8 mouse cellular contexts compared by ENCODE assay signal in the genomic region with DNA sequence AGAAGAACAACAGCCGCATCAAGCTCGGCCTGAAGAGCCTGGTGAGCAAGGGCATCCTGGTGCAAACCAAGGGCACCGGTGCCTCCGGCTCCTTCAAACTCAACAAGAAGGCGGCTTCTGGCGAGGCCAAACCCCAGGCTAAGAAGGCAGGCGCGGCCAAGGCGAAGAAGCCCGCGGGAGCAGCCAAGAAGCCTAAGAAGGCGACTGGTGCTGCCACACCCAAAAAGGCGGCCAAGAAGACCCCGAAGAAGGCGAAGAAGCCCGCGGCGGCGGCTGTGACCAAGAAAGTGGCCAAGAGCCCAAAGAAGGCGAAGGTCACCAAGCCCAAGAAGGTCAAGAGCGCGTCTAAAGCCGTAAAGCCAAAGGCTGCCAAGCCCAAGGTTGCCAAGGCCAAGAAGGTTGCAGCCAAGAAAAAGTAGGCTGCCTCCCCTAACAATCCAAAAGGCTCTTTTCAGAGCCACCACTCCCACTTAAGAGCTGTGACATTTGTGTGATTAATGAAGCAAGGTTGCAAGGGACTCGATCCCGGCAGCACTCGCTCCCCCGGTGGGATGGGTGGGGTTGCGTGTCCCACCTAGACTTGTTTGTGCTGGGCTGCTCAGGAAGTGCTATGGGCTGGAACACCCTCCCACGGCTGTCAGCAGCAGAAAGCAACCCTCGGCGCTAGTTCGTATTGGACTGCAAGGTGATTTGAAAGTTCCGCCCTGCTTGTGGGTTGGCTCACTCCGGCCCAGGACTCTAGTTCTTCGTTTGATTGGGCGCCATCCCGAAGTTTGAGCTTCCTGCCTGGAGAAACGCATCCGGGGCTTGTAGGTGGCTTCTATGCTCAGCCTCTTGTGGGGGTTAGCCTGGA. TPM values are rescaled to one million over a fixed set of nuclear protein-coding genes. Genes with fewer than 3 reads are reported as not detected.
DNase-seq lines count a peak whose midpoint lies in the region; ATAC-seq and TF ChIP-seq lines count a peak whose summit lies in the region.

No protein-coding gene starts in this region.

- no peaks in the 10 kb centered on the region; the same call in 1 of the 2 replicates for H3K4me1 ChIP-seq in bone marrow, adult 2 months (ENCODE audit: control insufficient read depth, insufficient read depth, low read length)
- peaks cover 13% of the 10 kb centered on the region; the same call in 1 of the 2 replicates for H3K4me1 ChIP-seq in embryonic facial prominence, embryonic 15.5 days
- peaks cover 17% of the 10 kb centered on the region for H3K4me1 ChIP-seq in limb, embryonic 13.5 days
- H3K4me1 ChIP-seq in midbrain, embryonic 15.5 days = peaks cover 22% of the 10 kb centered on the region
- no peaks in the 10 kb centered on the region for H3K4me1 ChIP-seq in spleen, adult 2 months (ENCODE audit: control insufficient read depth, insufficient read depth, insufficient read length)

- no peaks in the 10 kb centered on the region for H3K9me3 ChIP-seq in embryonic facial prominence, embryonic 15.5 days (replicated peaks)
- no peaks in the 10 kb centered on the region for H3K9me3 ChIP-seq in limb, embryonic 13.5 days
- no peaks in the 10 kb centered on the region for H3K9me3 ChIP-seq in midbrain, embryonic 15.5 days

- WGBS in bone marrow, adult 2 months = under 1% methylated on average over 39 of the region's 39 CpGs
- 0% methylated on average over 39 of the region's 39 CpGs for WGBS in embryonic facial prominence, embryonic 15.5 days
- under 1% methylated on average over 39 of the region's 39 CpGs for WGBS in limb, embryonic 13.5 days
- under 1% methylated on average over 39 of the region's 39 CpGs for WGBS in midbrain, embryonic 15.5 days
- under 1% methylated on average over 39 of the region's 39 CpGs for WGBS in spleen, adult 2 months

- H3K27me3 ChIP-seq in embryonic facial prominence, embryonic 15.5 days = no peaks in the 10 kb centered on the region
- no peaks in the 10 kb centered on the region for H3K27me3 ChIP-seq in limb, embryonic 13.5 days
- no peaks in the 10 kb centered on the region for H3K27me3 ChIP-seq in midbrain, embryonic 15.5 days (replicated peaks)
- H3K27me3 ChIP-seq in spleen, adult 2 months (ENCODE audit: control insufficient read depth, insufficient read depth, low read length) = no peaks in the 10 kb centered on the region

- no peak for TF ChIP-seq CTCF in bone marrow, adult 2 months (IDR thresholded peaks at IDR 0.05; ENCODE audit: control insufficient read depth, insufficient read depth, low read length)
- TF ChIP-seq CTCF in spleen, adult 2 months (IDR thresholded peaks at IDR 0.05; ENCODE audit: extremely low read depth, insufficient read depth, insufficient read length, insufficient replicate concordance) = no peak

- peak overlapping the region; percentile 56 for H3K9ac ChIP-seq in embryonic facial prominence, embryonic 15.5 days
- peak overlapping the region; percentile 89 for H3K9ac ChIP-seq in limb, embryonic 13.5 days
- H3K9ac ChIP-seq in midbrain, embryonic 15.5 days = peak overlapping the region; percentile 38

- DNase-seq in 416B (ENCODE audit: low read depth) = peak; percentile 99
- DNase-seq in heart, adult 9 months (ENCODE audit: low spot score in 2 of 2) = peak; percentile 98 to 99
- DNase-seq in kidney, adult 9 months = peak; percentile 99
- DNase-seq in spleen, adult 2 months (ENCODE audit: low read depth in 1 of 2, low spot score in 2 of 2) = peak; percentile 90 to 91

- no peaks in the 10 kb centered on the region for H3K36me3 ChIP-seq in embryonic facial prominence, embryonic 15.5 days
- H3K36me3 ChIP-seq in limb, embryonic 13.5 days = no peaks in the 10 kb centered on the region
- no peaks in the 10 kb centered on the region for H3K36me3 ChIP-seq in midbrain, embryonic 15.5 days (replicated peaks)
- H3K36me3 ChIP-seq in spleen, adult 2 months (ENCODE audit: control insufficient read depth, insufficient read depth, low read length) = no peaks in the 10 kb centered on the region; the same call in 1 of the 2 replicates

- peak; percentile 98 for TF ChIP-seq POLR2A in bone marrow, adult 2 months (IDR thresholded peaks at IDR 0.05; ENCODE audit: borderline replicate concordance, control insufficient read depth, low read depth, low read length)
- TF ChIP-seq POLR2A in spleen, adult 2 months (IDR thresholded peaks at IDR 0.05; ENCODE audit: low read depth, low read length) = peak; percentile 89

- H3K27ac ChIP-seq in bone marrow, adult 2 months (ENCODE audit: control insufficient read depth, insufficient read depth, low read depth, low read length, poor library complexity) = peak overlapping the region; percentile 98
- peak overlapping the region; percentile 98 for H3K27ac ChIP-seq in embryonic facial prominence, embryonic 15.5 days (replicated peaks)
- H3K27ac ChIP-seq in limb, embryonic 13.5 days = peak overlapping the region; percentile 98
- H3K27ac ChIP-seq in midbrain, embryonic 15.5 days = peak overlapping the region; percentile 78
- peak overlapping the region; percentile 98 for H3K27ac ChIP-seq in spleen, adult 2 months (ENCODE audit: insufficient read depth, low read length)

- peak overlapping the region; percentile 96 for H3K4me2 ChIP-seq in embryonic facial prominence, embryonic 15.5 days (replicated peaks)
- peak overlapping the region; percentile 95 for H3K4me2 ChIP-seq in limb, embryonic 13.5 days (replicated peaks)
- H3K4me2 ChIP-seq in midbrain, embryonic 15.5 days = peak overlapping the region; percentile 98

- peak overlapping the region; percentile 67 for H3K4me3 ChIP-seq in bone marrow, adult 2 months (replicated peaks; ENCODE audit: control insufficient read depth, low read depth, low read length)
- peak overlapping the region; percentile 61 for H3K4me3 ChIP-seq in embryonic facial prominence, embryonic 15.5 days (replicated peaks)
- peak overlapping the region; percentile 64 for H3K4me3 ChIP-seq in limb, embryonic 13.5 days
- peak overlapping the region; percentile 51 for H3K4me3 ChIP-seq in midbrain, embryonic 15.5 days
- peak overlapping the region; percentile 67 for H3K4me3 ChIP-seq in spleen, adult 2 months (ENCODE audit: extremely low read depth, insufficient read depth, insufficient read length)

- ATAC-seq in embryonic facial prominence, embryonic 15.5 days (ENCODE audit: insufficient number of reproducible peaks, low FRiP score, low TSS enrichment, low read depth) = peak; percentile 90
- peak; percentile 92 for ATAC-seq in limb, embryonic 13.5 days (ENCODE audit: low FRiP score, low read depth)
- ATAC-seq in midbrain, embryonic 15.5 days (replicated peaks) = peak; percentile 91

RNA-seq across cellular contexts. Expression of a gene that starts 0.7 kb away (rescaled TPM):
- 78.9 and 108 TPM in 2 replicates for polyA plus RNA-seq in bone marrow, adult 2 months (2011; ENCODE audit: insufficient read depth, insufficient read length, low replicate concordance, missing spikeins)
- 36.4 TPM in 2 replicates for polyA plus RNA-seq in embryonic facial prominence, embryonic 15.5 days (2015; fragmentation: Nextera tagmentation; extraction: Ambion mirVana)
- 22.0 and 23.8 TPM in 2 replicates for polyA plus RNA-seq in limb, embryonic 13.5 days (2015; fragmentation: Nextera tagmentation; extraction: Ambion mirVana)
- 6.9 and 8.3 TPM in 2 replicates for polyA plus RNA-seq in midbrain, embryonic 15.5 days (2015; fragmentation: Nextera tagmentation; extraction: Ambion mirVana)
- polyA plus RNA-seq in spleen, adult 2 months (2012; rRNA removed) = 20.9 and 25.5 TPM in 2 replicates

RNA-seq across cellular contexts. Expression of a gene that starts 6.1 kb away (rescaled TPM):
- 42.2 and 62.6 TPM in 2 replicates for polyA plus RNA-seq in bone marrow, adult 2 months (2011; ENCODE audit: insufficient read depth, insufficient read length, low replicate concordance, missing spikeins)
- polyA plus RNA-seq in embryonic facial prominence, embryonic 15.5 days (2015; fragmentation: Nextera tagmentation; extraction: Ambion mirVana) = 3.5 and 4.8 TPM in 2 replicates
- polyA plus RNA-seq in limb, embryonic 13.5 days (2015; fragmentation: Nextera tagmentation; extraction: Ambion mirVana) = 17.7 and 20.6 TPM in 2 replicates
- 0.41 and 1.4 TPM in 2 replicates for polyA plus RNA-seq in midbrain, embryonic 15.5 days (2015; fragmentation: Nextera tagmentation; extraction: Ambion mirVana)
- 35.9 and 50.3 TPM in 2 replicates for polyA plus RNA-seq in spleen, adult 2 months (2012; rRNA removed)

RNA-seq across cellular contexts. Expression of a gene that starts 7.2 kb away (rescaled TPM):
- 65.7 and 136 TPM in 2 replicates for polyA plus RNA-seq in bone marrow, adult 2 months (2011; ENCODE audit: insufficient read depth, insufficient read length, low replicate concordance, missing spikeins)
- 2.0 and 2.1 TPM in 2 replicates for polyA plus RNA-seq in embryonic facial prominence, embryonic 15.5 days (2015; fragmentation: Nextera tagmentation; extraction: Ambion mirVana)
- polyA plus RNA-seq in limb, embryonic 13.5 days (2015; fragmentation: Nextera tagmentation; extraction: Ambion mirVana) = 2.2 and 3.1 TPM in 2 replicates
- polyA plus RNA-seq in midbrain, embryonic 15.5 days (2015; fragmentation: Nextera tagmentation; extraction: Ambion mirVana) = 0.37 and 0.83 TPM in 2 replicates
- polyA plus RNA-seq in spleen, adult 2 months (2012; rRNA removed) = 23.7 and 32.9 TPM in 2 replicates

RNA-seq across cellular contexts. Expression of a gene that starts 11.6 kb away (rescaled TPM):
- 30.3 and 31.4 TPM in 2 replicates for polyA plus RNA-seq in bone marrow, adult 2 months (2011; ENCODE audit: insufficient read depth, insufficient read length, low replicate concordance, missing spikeins)
- polyA plus RNA-seq in embryonic facial prominence, embryonic 15.5 days (2015; fragmentation: Nextera tagmentation; extraction: Ambion mirVana) = 23.1 and 38.3 TPM in 2 replicates
- polyA plus RNA-seq in limb, embryonic 13.5 days (2015; fragmentation: Nextera tagmentation; extraction: Ambion mirVana) = 47.8 and 56.8 TPM in 2 replicates
- polyA plus RNA-seq in midbrain, embryonic 15.5 days (2015; fragmentation: Nextera tagmentation; extraction: Ambion mirVana) = 4.6 and 7.2 TPM in 2 replicates
- 28.4 and 40.3 TPM in 2 replicates for polyA plus RNA-seq in spleen, adult 2 months (2012; rRNA removed)

RNA-seq across cellular contexts. Expression of a gene that starts 12.8 kb away (rescaled TPM):
- 19.6 TPM in 1 of 2 replicates, not detected in the other for polyA plus RNA-seq in bone marrow, adult 2 months (2011; ENCODE audit: insufficient read depth, insufficient read length, low replicate concordance, missing spikeins)
- 8.4 and 9.7 TPM in 2 replicates for polyA plus RNA-seq in embryonic facial prominence, embryonic 15.5 days (2015; fragmentation: Nextera tagmentation; extraction: Ambion mirVana)
- polyA plus RNA-seq in limb, embryonic 13.5 days (2015; fragmentation: Nextera tagmentation; extraction: Ambion mirVana) = 14.7 and 16.3 TPM in 2 replicates
- polyA plus RNA-seq in midbrain, embryonic 15.5 days (2015; fragmentation: Nextera tagmentation; extraction: Ambion mirVana) = 0.67 and 1.2 TPM in 2 replicates
- 54.9 and 68.9 TPM in 2 replicates for polyA plus RNA-seq in spleen, adult 2 months (2012; rRNA removed)

Comparison
In these comparisons a context has a peak if more than half of its experiments do, and no peak if none do; other contexts are left out.
1. Peak in every context shown above with its lines: DNase-seq, ATAC-seq, H3K4me3 ChIP-seq and H3K27ac ChIP-seq.
2. H3K9ac ChIP-seq: peak in every context shown above with its lines; median percentile 89 in limb, embryonic 13.5 days; 56 in embryonic facial prominence, embryonic 15.5 days; 38 in midbrain, embryonic 15.5 days.